Mouse (Mus musculus) left cerebral cortex, postnatal 4 days (tissue): ENCODE data around the gene Rab25. TPM values are rescaled to one million over a fixed set of nuclear protein-coding genes. Genes with fewer than 3 reads are reported as not detected.

Experiments
- microRNA-seq: library from miRNA; unstranded; fragments of <30 nt; microRNA quantifications from one replicate; pipeline ENCODE4 v1.2.0, GENCODE M21; 2022
- total RNA-seq, 2 experiments: library from RNA; stranded (reverse); gene quantifications; 2 replicates each; pipeline ENCODE4 v1.2.3; 2021

Gene Rab25
- total RNA-seq, 2 experiments from 2014 or later: 0.83 TPM; not detected in 1

Small RNAs within 50 kb of the gene (microRNA-seq; reads per million reads assigned to microRNA genes)
- not detected for gene Mir1905

Other genes starting within 250 kb of the Rab25 start
- gene Glmp, start 223.3 kb downstream of the Rab25 start, total RNA-seq: 10 to 100 TPM; 49.7 to 60.1 TPM
- gene Tmem79, start 212.2 kb downstream of the Rab25 start, total RNA-seq: 1 to 10 TPM; 1.5 to 2.0 TPM
- 10 to 100 TPM; 76.7 to 79.8 TPM for gene Smg5, start 212.0 kb downstream of the Rab25 start, total RNA-seq
- gene Paqr6, start 183.7 kb downstream of the Rab25 start, total RNA-seq: 1 to 10 TPM; 1.9 to 2.1 TPM
- gene Bglap3, start 175.6 kb downstream of the Rab25 start, total RNA-seq: under 1 TPM in 1 of 2 experiments, not detected in 1; 0.36 TPM
- gene Bglap2, start 169.6 kb downstream of the Rab25 start, total RNA-seq: not detected
- not detected for gene Bglap, start 163.8 kb downstream of the Rab25 start, total RNA-seq
- gene Pmf1, start 138.0 kb downstream of the Rab25 start, total RNA-seq: 10 to 100 TPM; 15.7 to 16.0 TPM
- 10 to 100 TPM; 43.7 to 47.7 TPM for gene Slc25a44, start 123.2 kb downstream of the Rab25 start, total RNA-seq
- 10 to 100 TPM; 58.1 to 58.4 TPM for gene Sema4a, start 87.1 kb downstream of the Rab25 start, total RNA-seq
- 10 to 100 TPM; 35.3 to 37.7 TPM for gene Lmna, start 38.3 kb downstream of the Rab25 start, total RNA-seq
- gene Mex3a, start 15.9 kb downstream of the Rab25 start, total RNA-seq: 10 to 100 TPM; 80.5 to 87.8 TPM
- 100 to 1,000 TPM; 106 to 120 TPM for gene Lamtor2, start 4.8 kb upstream of the Rab25 start, total RNA-seq
- gene Ubqln4, start 5.5 kb upstream of the Rab25 start, total RNA-seq: 100 to 1,000 TPM in 1 of 2 experiments, 10 to 100 TPM in 1; 97.5 to 105 TPM
- 100 to 1,000 TPM; 114 to 121 TPM for gene Ssr2, start 27.6 kb upstream of the Rab25 start, total RNA-seq
- 100 to 1,000 TPM; 129 to 134 TPM for gene Arhgef2, start 57.7 kb upstream of the Rab25 start, total RNA-seq
- not detected for gene Rxfp4, start 104.8 kb upstream of the Rab25 start, total RNA-seq
- 10 to 100 TPM; 76.3 to 78.3 TPM for gene Khdc4, start 137.5 kb upstream of the Rab25 start, total RNA-seq
- gene Rit1, start 168.5 kb upstream of the Rab25 start, total RNA-seq: 10 to 100 TPM; 45.0 to 46.9 TPM
- 100 to 1,000 TPM; 238 to 268 TPM for gene Syt11, start 226.9 kb upstream of the Rab25 start, total RNA-seq